Mouse (Mus musculus) heart, postnatal 10 days (tissue): ENCODE results near the gene Vmp1. TPM values are rescaled to one million over a fixed set of nuclear protein-coding genes. Genes with fewer than 3 reads are reported as not detected.
A peak's percentile ranks its signal among the peaks of the same experiment; 100 is the strongest.

ENCODE experiments used
- DNase-seq, 2 experiments: peaks; one replicate each; pipeline ENCODE4 v3.0.0; 2021
- intact Hi-C: fragments of 180-260 bp; cut with DNase I; formaldehyde crosslinking; loops from one replicate; pipeline ENCODE4 v1.15.1; 2025
- total RNA-seq, 2 experiments: library from RNA; stranded (reverse); gene quantifications; 2 replicates each; pipeline ENCODE4 v1.2.3; 2021

The Vmp1 gene
- total RNA-seq, 2 experiments from 2014 or later = 49.8 to 53.1 TPM

DNA sequence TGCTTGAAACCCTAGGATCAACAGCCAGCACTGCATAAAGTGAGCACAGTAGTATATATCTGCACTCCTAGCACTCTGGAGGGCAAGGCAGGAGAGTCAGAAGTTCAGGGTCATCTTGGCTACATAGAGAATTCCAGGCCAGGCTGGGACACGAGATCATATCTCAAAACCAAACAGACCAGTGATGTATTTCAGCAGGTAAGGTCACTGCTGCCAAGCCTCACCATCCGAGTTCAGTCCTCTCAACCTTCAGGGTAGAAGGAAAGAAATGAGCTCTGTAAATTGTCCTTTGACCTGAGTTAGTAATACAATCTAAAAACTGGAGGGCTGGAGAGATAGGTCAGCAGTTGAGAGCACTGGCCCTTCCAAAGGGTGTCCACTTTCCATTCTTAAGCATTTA is 109.2 kb downstream of the Vmp1 start:
- DNase-seq = no peak
- intact Hi-C loops = no loop called here

DNA sequence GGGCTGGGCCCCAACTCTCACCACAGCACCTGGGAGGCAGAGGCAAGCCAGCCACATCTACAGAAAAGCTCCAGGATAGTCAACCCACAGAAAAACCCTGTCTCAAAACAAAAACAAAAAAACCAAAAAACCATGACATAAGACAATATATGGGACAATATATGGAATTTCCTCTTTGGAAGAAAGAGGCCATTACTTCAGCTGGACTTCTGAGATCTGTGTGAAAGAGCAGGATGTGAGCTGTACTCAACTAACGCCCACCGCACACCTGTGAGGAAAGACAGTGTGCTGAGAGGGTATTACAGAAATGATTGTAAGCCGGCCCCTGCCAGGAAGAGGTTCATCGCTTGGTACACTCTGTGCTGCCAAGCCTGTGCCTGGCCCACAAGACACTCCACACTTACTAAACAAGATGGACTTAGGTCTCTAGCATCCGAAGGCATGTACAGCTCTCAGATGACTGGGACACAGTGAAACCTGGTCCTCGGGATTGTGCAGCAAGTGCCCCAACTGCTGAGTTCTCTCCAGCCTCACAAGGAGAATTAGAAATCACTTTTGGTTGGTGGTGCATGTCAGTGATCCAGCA is 109.9 kb downstream of the Vmp1 start:
- DNase-seq = no peak
- intact Hi-C loops = no loop called here

DNA sequence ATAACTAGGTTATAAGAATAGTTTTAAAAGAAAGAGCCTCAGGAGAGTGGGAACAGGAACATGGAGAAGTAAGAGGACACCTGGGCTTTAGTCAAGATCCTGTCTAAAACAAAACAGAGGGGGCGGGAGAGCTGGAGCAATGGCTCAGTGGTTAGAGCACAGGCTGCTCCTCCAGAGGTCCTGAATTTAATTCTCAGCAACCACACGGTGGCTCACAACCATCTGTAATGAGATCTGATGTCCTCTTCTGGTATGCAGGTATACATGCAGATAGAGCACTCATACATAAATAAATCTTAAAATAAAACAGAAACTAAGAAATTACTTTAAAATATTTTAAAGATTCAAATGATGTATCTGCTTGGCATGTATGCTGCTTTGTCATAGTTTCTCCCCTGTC is 111.0 kb downstream of the Vmp1 start:
- no peak for DNase-seq
- intact Hi-C loops = no loop called here

DNA sequence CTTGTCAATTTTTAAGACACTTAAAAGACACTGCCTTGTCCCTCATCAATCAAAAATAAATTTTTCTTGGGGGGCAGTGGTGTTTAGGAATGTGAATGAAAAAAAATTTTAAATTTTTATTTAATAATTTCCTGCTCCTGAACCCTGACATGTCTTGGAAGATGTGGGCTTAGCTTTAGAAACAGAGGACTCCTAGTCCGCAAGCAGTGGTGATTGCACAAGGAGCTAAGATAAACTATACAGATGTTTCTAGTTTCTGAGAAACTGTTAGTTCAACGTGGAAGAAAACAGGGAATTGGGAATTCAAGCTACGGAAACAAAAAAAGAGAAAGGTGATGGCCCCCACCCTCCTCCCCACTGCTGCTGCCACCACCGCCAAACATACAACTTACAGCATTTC is 111.8 kb downstream of the Vmp1 start:
- DNase-seq = no peak
- intact Hi-C loops = no loop called here

DNA sequence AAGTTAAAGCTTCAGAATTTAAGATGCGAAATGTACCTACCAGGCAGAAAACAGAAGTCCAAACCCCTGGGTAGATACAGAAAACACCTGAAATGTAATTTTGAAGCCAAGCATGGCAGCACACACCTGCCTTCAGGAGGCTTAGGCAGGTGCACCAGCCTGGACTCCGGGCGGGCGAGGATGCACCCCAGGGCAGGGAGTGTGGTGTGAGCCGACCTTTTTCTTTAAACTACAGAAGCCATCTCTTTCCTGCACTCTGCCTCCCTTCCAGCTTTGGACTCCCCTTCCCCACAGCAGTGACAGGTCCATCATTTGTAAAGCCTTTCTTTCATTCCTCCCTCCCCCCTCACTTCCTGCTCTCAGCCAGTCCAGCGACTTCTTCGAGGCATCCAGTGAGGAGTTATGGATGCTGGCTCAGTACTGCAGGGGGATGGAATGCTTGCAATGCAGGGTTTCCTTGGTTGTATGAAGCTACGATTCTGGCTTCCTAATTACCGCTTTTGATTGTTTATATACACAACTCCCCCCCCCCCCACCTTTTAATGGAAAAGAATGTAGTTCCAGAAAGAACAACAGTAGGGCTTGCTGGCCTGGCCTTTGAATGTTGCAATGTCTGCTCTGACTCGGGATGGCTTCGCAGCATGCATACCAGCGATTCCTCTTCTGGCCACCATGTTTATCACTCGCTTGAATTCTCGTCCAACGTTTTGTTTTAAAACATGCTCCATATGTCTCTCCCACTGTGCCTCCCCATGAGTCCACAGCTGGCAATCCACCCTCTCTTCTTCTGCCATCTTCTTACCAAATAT is 112.4 kb downstream of the Vmp1 start:
- DNase-seq = peak in 1 of 2 experiments; percentile 38
- intact Hi-C loops = no loop called here

DNA sequence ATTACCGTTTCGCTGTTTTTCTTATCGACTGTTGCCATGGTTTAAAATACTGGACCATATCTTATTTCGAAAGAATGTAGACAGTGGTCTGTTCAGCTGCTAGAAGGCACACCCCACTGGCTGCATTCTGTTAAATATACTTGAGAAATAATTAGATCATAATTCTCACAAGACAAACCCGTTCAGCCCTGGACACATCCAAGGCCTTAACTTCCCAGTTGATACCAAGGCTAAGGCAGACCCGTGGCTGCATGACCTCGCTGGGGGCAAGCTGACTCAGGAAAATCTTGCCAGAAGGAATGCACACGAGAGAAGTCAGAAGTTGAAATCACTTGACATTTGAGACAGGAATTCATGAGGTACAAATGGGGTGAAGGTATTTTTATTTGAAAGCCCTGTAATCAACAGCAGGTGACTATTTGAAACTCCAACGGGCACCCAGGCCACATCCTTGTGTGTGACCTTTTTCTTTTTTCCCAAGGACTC is 113.3 kb downstream of the Vmp1 start:
- intact Hi-C loops = no loop called here
- peak in 1 of 2 experiments; percentile 56 for DNase-seq

DNA sequence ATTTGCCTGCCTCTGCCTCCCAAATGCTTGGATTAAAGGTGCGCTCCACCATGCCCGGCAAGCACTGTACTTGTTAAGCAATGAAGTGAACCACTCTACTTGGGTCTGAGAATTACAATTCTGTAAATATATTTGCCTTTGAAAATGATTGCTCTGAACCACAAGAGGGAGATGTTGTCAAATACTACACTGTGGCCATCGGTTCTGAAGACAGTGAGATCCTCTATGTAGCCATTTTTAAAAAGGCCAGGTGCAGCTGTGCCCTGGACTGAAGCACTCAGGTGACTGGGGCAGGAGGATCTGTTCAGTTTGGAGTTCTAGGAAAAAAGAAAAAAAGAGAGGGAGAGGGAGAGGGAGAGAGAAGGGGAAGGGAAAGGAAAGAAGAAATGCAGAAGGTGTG is 115.2 kb downstream of the Vmp1 start:
- DNase-seq = peak in 1 of 2 experiments; percentile 47
- intact Hi-C loops = loop anchor here (1.0 to 2.0 kb wide), 2 partner anchors 85 to 442 kb away; no protein-coding TSS in a partner anchor

DNA sequence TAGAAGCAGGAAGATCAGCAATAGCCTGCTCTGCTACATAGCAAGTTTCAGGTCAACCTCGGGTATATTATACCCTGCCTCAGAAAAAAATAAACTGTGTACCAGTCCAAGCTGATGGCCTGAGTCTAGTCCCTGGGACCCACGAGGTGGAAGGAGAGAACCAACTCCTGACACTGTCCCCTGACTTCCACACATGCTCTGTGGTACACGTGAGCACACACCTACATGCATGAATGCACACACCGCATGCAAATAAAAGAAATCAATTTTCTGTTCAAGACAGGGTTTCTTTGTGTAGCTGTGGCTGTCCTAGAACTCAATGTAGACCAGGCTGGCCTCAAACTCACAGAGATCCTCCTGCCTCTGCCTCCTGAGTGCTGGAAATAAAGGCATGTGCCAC is 125.4 kb downstream of the Vmp1 start:
- intact Hi-C loops = no loop called here
- DNase-seq = no peak

DNA sequence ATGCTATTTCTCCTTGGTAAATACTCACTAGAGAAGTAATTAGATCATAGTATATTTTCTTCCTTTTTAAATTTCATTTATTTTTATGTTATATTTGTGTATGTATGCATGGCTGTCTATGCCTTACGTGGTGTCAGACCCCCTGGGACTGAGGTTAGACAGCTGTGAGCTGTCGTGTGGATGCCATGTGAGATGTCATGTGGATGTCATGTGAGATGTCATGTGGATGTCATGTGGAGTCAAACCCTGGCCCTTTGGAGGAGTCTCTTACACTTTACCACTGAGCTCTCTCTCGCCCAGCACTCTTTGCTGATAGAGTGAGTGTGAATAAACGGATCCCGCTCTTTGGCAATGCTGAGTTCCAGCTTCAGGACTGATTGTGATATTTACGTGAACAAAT is 130.1 kb downstream of the Vmp1 start:
- no peak for DNase-seq
- intact Hi-C loops = no loop called here

DNA sequence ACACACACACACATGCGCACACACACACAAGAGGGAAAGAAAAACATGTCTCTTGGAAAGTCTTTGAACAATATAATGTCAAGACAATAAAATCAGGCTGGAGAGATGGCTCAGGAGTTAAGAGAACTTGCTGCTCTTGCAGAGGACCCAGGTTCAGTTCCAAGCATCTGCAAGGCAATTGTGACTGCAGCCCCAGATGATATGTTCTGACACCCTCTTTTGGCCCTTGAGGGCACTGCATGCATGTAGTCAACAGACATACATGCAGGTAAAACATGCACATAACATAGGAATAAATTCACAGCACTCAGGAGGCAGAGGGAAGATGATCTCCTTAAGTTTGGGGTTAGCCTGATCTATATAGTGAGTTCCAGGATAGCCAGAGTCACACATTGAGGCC is 136.2 kb downstream of the Vmp1 start:
- no peak for DNase-seq

DNA sequence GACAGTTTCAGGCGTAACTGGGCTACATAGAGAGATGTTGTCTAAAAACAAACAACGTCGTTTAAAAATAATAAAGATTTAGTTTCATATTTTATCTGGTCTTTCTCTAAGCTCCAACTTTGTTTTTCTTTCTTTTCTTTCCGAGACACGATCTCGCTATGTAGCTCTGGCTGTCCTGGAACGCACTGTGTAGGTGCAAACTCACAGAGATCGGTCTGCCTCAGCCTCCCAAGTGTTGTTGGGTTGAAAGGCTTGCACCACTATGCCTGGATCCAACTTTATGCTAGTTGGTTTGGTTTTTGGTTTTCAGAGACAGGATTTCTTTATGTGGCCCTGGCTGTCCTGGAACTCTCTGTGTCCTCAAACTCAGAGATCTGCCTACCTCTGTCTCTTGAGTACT is 138.1 kb downstream of the Vmp1 start:
- DNase-seq = no peak
- intact Hi-C loops = no loop called here

More for the DNA sequence above, 136.2 kb downstream of the Vmp1 start:
- intact Hi-C loops = no loop called here

DNA sequence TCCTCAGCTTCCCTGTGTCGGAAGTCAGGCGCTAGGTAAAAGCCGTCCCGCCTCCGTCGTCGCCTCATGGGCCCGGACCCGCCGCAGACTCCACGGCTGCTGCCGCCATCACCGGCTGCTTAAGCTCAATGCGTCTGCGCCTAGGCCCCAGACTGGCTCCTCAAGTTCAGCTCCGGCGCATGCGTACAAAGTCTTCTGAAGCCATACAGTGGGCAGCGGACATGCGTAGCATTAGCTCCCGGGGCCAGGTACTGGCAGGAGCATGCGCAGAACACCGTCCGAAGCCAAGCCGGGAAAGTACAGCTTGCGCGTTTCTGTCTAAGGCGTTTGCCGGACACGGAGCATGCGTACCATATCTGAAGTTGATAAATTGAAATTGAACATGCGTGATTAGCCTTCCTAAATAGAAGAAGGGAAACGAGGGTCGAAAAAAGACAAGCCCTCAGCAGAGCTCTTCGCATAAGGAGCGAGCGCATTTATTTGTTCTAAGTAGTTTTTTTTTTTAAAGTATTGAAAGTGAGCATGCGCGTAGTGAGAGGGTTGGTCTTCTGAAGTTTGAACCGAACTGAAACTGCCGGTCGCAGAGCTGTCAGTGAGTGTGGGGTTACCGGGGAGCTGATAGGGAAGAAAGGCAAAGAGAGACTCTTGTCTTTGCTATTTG is 138.9 kb downstream of the Vmp1 start, which contains the start of the genes Rps6kb1 and Tubd1:
Rps6kb1 (minus strand) TSS at position 167 of the 661 bp plus-strand sequence.
Tubd1 (plus strand) TSS at position 353 of the 661 bp plus-strand sequence.
- intact Hi-C loops = no loop called here
- DNase-seq = peak; percentile 100

DNA sequence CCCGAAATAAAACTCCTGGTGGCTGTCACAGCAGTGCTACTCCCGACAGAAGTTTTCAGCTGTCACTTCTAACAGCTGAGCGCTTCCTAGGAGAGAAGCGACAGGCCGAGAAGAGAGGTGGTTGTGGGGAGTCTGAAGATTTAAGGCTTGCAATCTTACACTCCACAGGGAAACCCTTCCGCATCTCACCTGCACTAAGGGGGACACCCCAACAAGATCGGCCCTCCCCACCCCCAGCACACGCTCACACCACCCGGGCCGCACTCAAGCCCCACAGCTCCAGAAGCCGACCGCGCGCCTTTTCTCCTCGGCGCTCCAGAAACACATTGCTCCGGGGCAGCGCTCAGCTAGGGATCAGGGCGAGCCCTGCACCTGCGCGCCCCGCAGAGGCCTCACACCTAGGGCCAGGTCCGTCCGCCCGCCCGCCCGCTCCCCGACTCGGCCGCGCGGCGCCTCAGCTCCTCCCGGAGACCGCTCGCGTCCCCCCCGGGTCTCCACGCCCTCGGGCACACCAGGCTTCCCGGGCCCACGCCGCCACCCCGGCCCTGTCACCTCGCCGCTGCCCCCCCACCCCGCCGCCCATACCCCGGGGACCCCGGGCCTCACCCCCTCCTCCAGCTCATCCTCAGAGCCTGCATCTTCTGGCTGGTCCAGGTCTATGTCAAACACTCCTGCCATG is 139.5 kb downstream of the Vmp1 start:
- peak in 1 of 2 experiments; percentile 38 for DNase-seq
- intact Hi-C loops = no loop called here

DNA sequence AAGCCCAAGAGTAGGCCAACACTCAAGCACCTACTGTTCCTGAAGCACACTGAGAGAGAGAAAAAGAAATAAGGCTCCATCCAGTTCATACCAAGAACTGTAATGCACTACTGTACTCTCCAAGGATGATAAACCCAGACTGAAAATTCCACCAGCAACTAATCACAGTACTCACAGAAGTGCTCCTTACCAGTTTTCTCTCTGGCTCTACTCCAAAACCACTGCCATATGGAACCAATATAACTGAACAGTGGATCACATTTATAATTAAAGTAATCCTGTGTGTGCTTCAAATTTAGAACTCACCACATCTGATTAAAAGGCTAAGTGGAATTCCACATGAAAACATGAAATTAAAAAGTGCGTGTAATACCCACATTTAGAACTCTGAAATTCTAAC is 140.8 kb downstream of the Vmp1 start:
- no peak for DNase-seq
- intact Hi-C loops = no loop called here

DNA sequence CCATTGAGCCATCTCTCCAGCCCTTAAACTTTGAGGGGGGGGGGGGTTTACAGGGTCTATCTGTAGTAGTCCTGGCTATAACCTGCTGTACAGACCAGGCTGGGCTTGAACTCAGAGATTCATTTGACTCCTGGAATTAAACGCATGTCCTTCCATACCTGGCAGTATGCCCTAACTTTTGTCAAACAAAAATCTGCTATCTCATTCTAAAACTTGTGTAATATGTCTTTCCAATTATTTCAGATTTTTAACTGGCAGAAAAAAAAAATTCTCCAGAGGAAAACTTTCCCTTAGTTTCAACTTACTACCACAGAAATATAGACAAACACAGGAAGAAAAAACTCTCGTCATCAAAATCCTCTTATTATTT is 143.2 kb downstream of the Vmp1 start:
- DNase-seq = no peak
- intact Hi-C loops = no loop called here

DNA sequence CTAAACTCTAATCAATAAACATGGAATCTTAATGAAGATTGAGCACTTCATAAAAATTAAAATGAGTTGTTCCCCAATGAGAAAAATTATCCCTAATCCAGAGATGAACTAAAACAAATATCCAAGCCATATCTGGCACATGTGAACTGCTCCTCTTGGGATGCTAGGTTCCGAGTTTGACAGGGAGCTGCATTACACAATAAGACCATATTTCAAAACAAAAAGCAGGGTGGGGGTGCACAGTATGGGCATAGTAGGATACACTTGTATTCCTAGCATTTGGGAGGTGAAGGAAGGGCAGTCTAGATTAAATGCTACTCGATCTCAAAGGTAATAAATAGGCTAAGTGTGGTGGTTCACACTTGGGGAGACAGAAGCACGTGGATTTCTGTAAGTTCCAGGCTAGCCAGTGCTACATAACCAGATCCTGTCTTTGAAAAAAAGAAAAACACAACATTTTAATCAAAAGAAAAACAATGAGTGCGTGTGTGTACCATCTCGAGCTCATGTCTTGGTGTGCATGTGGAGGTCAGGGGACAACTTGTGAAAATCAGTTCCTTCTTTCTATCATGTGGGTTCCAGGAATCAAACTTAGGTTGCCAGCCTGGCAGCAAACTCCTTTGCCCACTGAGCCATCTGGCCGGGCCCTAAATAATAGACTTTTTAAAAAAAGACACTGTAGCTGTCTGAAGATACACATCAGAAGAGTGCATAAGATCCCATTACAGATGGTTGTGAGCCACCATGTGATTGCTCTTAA is 143.7 kb downstream of the Vmp1 start:
- DNase-seq = no peak
- intact Hi-C loops = no loop called here

DNA sequence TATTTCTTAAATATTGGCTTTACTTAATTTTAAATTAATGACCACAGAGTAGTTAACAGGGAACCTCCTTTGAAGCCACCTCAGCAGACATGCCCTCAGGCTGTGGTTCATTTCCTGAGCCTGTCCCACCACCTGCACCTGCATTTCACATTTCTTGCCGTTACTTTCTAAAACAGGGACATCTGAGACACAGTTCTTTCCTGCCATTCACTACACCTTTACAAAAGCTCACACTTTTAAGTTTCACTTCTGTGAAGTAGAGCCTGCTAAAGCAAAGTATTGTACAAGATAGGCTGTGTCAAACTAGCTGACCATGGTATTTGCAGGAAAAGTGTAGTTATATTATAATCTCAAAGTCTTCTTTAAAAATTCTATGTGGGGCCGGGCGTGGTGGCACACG is 144.8 kb downstream of the Vmp1 start:
- intact Hi-C loops = no loop called here
- no peak for DNase-seq

DNA sequence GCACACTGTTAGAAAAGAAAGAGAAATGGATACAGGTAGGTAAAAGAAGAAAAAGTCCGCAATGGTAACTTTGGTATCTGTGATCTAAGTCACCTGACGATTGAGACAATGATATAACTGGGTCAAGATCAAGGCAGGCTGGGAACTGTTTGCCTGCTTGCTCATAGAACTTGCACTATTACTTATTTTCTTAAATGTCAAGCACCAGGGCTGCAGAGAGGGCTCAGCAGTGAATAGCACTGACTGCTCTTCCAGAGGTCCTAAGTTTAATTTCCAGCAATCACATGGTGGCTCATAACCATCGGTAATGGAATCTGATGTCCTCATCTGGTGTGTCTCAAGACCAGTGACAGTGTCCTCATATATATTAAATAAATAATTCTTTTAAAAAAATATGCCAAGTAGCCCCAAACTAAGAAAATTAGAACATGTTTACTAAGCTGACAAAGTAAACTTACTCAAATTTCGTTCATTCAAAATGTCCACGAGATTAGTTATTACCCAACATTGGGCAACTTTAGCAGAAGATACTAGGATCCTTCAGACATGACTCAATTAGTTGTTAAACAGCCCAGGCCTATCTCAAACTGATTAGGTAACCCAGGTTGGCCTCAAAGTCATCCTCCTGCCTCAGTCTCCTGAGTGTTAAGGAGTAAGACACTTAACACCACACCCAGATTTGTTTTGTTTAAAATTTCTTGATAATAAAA is 149.3 kb downstream of the Vmp1 start:
- intact Hi-C loops = no loop called here
- DNase-seq = no peak
